ENCODE assay signal across 16 mouse cellular contexts in the genomic region with DNA sequence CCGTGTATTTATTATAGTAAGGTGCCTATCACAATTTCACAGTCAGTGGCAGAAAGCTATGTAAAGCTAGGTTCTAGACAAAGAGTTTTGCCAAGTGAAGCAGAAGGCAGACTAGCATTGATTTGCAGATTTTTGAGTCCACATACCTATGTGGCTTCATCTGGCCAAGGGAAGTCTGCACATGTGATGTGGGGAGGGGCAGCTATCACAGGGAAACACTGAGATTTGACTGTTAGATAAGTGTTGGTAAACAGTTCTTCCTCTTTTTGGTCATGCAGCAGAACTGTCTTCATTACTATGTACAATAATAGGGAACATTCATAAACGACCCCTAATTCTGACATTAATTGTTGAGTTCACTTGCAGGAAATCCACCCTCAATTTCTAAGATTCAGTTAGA.
"Had no signal": no experiment of that assay in that cellular context is flagged by ENCODE, and none has a peak within 500 bp of the region (broad histone marks: within the 10 kb centered on the region; RNA-seq: fewer than 3 reads in every experiment).

No protein-coding gene starts in this region.

- H3K4me3 ChIP-seq: liver, embryonic 13.5 days; liver, embryonic 15.5 days; lung, embryonic 15.5 days; megakaryocyte, embryonic 14.5 days; midbrain, embryonic 12.5 days; neural tube, embryonic 12.5 days; stomach, embryonic 15.5 days had no signal

- DNase-seq: liver, embryonic 13.5 days; liver, postnatal 0 days; lung, adult 2 months; lung, postnatal 4 days; midbrain, embryonic 14.5 days; right cerebral cortex, postnatal 14 days; thymus, adult 18-20 months; thymus, postnatal 14 days; thymus, postnatal 36 days had no signal

- H3K36me3 ChIP-seq: liver, embryonic 13.5 days; liver, embryonic 15.5 days; lung, embryonic 15.5 days; midbrain, embryonic 12.5 days; neural tube, embryonic 12.5 days; stomach, embryonic 15.5 days had no signal

- H3K27me3 ChIP-seq: liver, embryonic 13.5 days; liver, embryonic 15.5 days; lung, embryonic 15.5 days; megakaryocyte, embryonic 14.5 days; midbrain, embryonic 12.5 days; neural tube, embryonic 12.5 days; stomach, embryonic 15.5 days had no signal

- ATAC-seq: liver, postnatal 0 days; lung, postnatal 0 days had no signal

- H3K9me3 ChIP-seq: liver, embryonic 13.5 days; liver, embryonic 15.5 days; lung, embryonic 15.5 days; midbrain, embryonic 12.5 days; neural tube, embryonic 12.5 days; stomach, embryonic 15.5 days had no signal

- H3K4me1 ChIP-seq: liver, embryonic 13.5 days; liver, embryonic 15.5 days; lung, embryonic 15.5 days; megakaryocyte, embryonic 14.5 days; midbrain, embryonic 12.5 days; neural tube, embryonic 12.5 days; stomach, embryonic 15.5 days had no signal
